Comparison of ENCODE assay signal across 24 mouse cellular contexts in genomic region chr12:98176632-98177031, GRCm38 (mm10).
DNase-seq lines count a peak whose midpoint lies in the region; ATAC-seq and TF ChIP-seq lines count a peak whose summit lies in the region.
"Had no signal": no experiment of that assay in that cellular context is flagged by ENCODE, and none has a peak within 500 bp of the region (broad histone marks: within the 10 kb centered on the region; RNA-seq: fewer than 3 reads in every experiment).

No protein-coding gene starts in this region.

- no peaks in the 10 kb centered on the region for H3K27me3 ChIP-seq in heart, adult 2 months (ENCODE audit: control insufficient read depth, insufficient read depth, low read length)
- no peaks in the 10 kb centered on the region for H3K27me3 ChIP-seq in kidney, embryonic 15.5 days
- no peaks in the 10 kb centered on the region for H3K27me3 ChIP-seq in kidney, postnatal 0 days (ENCODE audit: insufficient read depth, low read length)
- H3K27me3 ChIP-seq: CH12.LX; embryonic facial prominence, embryonic 12.5 days; forebrain, embryonic 13.5 days; forebrain, embryonic 15.5 days; Patski had no signal

- no peaks in the 10 kb centered on the region for H3K36me3 ChIP-seq in heart, adult 2 months (ENCODE audit: control insufficient read depth, insufficient read depth, low read length)
- no peaks in the 10 kb centered on the region for H3K36me3 ChIP-seq in kidney, embryonic 15.5 days
- H3K36me3 ChIP-seq in kidney, postnatal 0 days (ENCODE audit: insufficient read depth, low read length) = no peaks in the 10 kb centered on the region
- H3K36me3 ChIP-seq: embryonic facial prominence, embryonic 10.5 days; embryonic facial prominence, embryonic 12.5 days; forebrain, embryonic 15.5 days; G1E had no signal

- no peak overlapping the region for H3K9ac ChIP-seq in heart, adult 2 months (ENCODE audit: low read depth, low read length)
- no peak overlapping the region for H3K9ac ChIP-seq in kidney, embryonic 15.5 days
- H3K9ac ChIP-seq in kidney, postnatal 0 days (ENCODE audit: low read depth, low read length) = no peak overlapping the region
- H3K9ac ChIP-seq: embryonic facial prominence, embryonic 12.5 days; forebrain, embryonic 13.5 days; forebrain, embryonic 15.5 days had no signal

- intact Hi-C loops in heart, adult 2 months (cut with DNase I) = no loop called here

- peak; percentile 79 for ATAC-seq in kidney, embryonic 15.5 days (replicated peaks; ENCODE audit: low FRiP score)
- ATAC-seq in kidney, postnatal 0 days (replicated peaks; ENCODE audit: low FRiP score, low read depth) = no peak; the same call in 1 of the 2 replicates
- ATAC-seq: activated CD4-positive, CD25-positive, alpha-beta regulatory T cell, adult 4 months; CD4-positive, CD25-positive, alpha-beta regulatory T cell, adult 4 months; forebrain, embryonic 13.5 days; forebrain, embryonic 15.5 days; Patski had no signal

- no peak overlapping the region for H3K4me3 ChIP-seq in heart, adult 2 months
- H3K4me3 ChIP-seq in kidney, embryonic 15.5 days (replicated peaks) = no peak overlapping the region
- no peak overlapping the region for H3K4me3 ChIP-seq in kidney, postnatal 0 days (replicated peaks; ENCODE audit: low read depth, low read length)
- H3K4me3 ChIP-seq: embryonic facial prominence, embryonic 10.5 days; embryonic facial prominence, embryonic 12.5 days; forebrain, embryonic 13.5 days; forebrain, embryonic 15.5 days had no signal

- no peaks in the 10 kb centered on the region for H3K4me1 ChIP-seq in heart, adult 2 months (ENCODE audit: control insufficient read depth, insufficient read depth, low read length)
- peaks cover 9% of the 10 kb centered on the region; the same call in 1 of the 2 replicates for H3K4me1 ChIP-seq in kidney, embryonic 15.5 days
- H3K4me1 ChIP-seq in kidney, postnatal 0 days (replicated peaks; ENCODE audit: insufficient read depth, low read length) = no peaks in the 10 kb centered on the region

- DNase-seq in heart, adult 11 months = peak; percentile 30
- no peak for DNase-seq in heart, adult 2 months
- DNase-seq in kidney, postnatal 14 days = no peak
- DNase-seq in kidney, postnatal 0 days (ENCODE audit: low spot score) = peak; percentile 63
- DNase-seq in kidney, postnatal 36 days = no peak
- DNase-seq: adrenal gland, adult 8-10 months; adrenal gland, postnatal 14 days; adrenal gland, postnatal 36 days; B cell, adult 2 months; cerebellum, adult 11-12 months; cerebellum, adult 2 months; cerebellum, adult 9-10 months; cerebellum, postnatal 10 days; cerebellum, postnatal 25 days had no signal

- WGBS in heart, adult 2 months = 85% methylated on average over 2 of the region's 2 CpGs
- WGBS in kidney, embryonic 15.5 days = 57% methylated on average over 2 of the region's 2 CpGs
- 60% methylated on average over 2 of the region's 2 CpGs for WGBS in kidney, postnatal 0 days

- H3K9me3 ChIP-seq in kidney, embryonic 15.5 days (replicated peaks) = no peaks in the 10 kb centered on the region
- H3K9me3 ChIP-seq in kidney, postnatal 0 days (replicated peaks; ENCODE audit: low read length) = no peaks in the 10 kb centered on the region
- H3K9me3 ChIP-seq: embryonic facial prominence, embryonic 10.5 days; embryonic facial prominence, embryonic 12.5 days; forebrain, embryonic 13.5 days; forebrain, embryonic 15.5 days; G1E had no signal

- H3K79me2 ChIP-seq in heart, adult 2 months (replicated peaks; ENCODE audit: control insufficient read depth, insufficient read depth, low read length) = no peaks in the 10 kb centered on the region

- no peak overlapping the region for H3K27ac ChIP-seq in heart, adult 2 months
- H3K27ac ChIP-seq in kidney, embryonic 15.5 days = no peak overlapping the region
- no peak overlapping the region for H3K27ac ChIP-seq in kidney, postnatal 0 days
- H3K27ac ChIP-seq: embryonic facial prominence, embryonic 10.5 days; embryonic facial prominence, embryonic 12.5 days; forebrain, embryonic 13.5 days; forebrain, embryonic 15.5 days had no signal

- TF ChIP-seq EP300 in heart, adult 2 months (IDR thresholded peaks at IDR 0.05; ENCODE audit: insufficient read depth, low read depth, low read length) = no peak

- no peak overlapping the region for H3K4me2 ChIP-seq in kidney, embryonic 15.5 days
- no peak overlapping the region for H3K4me2 ChIP-seq in kidney, postnatal 0 days (ENCODE audit: low read length)
- H3K4me2 ChIP-seq: embryonic facial prominence, embryonic 12.5 days; forebrain, embryonic 13.5 days; forebrain, embryonic 15.5 days had no signal

- no peak for TF ChIP-seq POLR2A in heart, adult 2 months (IDR thresholded peaks at IDR 0.05; ENCODE audit: insufficient read depth, low read depth, low read length)

- no peak for TF ChIP-seq CTCF in heart, adult 2 months (IDR thresholded peaks at IDR 0.05)
- no peak for TF ChIP-seq CTCF in kidney, postnatal 0 days (IDR thresholded peaks at IDR 0.05; ENCODE audit: low read depth)

Comparison
In these comparisons a context has a peak if more than half of its experiments do, and no peak if none do; other contexts are left out.
1. DNase-seq: peak in heart, adult 11 months (single experiment) and kidney, postnatal 0 days (single experiment); none in heart, adult 2 months (0 of 2), kidney, postnatal 14 days (single experiment) and kidney, postnatal 36 days (0 of 2).